Mouse (Mus musculus) layer of hippocampus, postnatal 36 days (tissue): ENCODE results near the gene Thbs1. TPM values are rescaled to one million over a fixed set of nuclear protein-coding genes. Genes with fewer than 3 reads are reported as not detected.

Source experiments
- DNase-seq, 2 experiments: peaks; one replicate each; pipeline ENCODE4 v3.0.0; 2022
- total RNA-seq, 2 experiments: library from RNA; stranded (reverse); gene quantifications; 2 replicates each; pipeline ENCODE4 v1.2.3; 2021

Gene Thbs1
- 1 to 10 TPM; 1.9 to 2.7 TPM for total RNA-seq

- DNase-seq: peak; percentile 22 to 29
These were observed at the start of gene Thbs1 for GRCm38 (mm10) chr2:118111488-118112131. TSS of gene Thbs1 (plus strand) at chr2:118111876.

- no peak for DNase-seq
These were observed 47.4 kb upstream of the Thbs1 start for GRCm38 (mm10) chr2:118064121-118064764.

- DNase-seq: no peak
These were observed 45.5 kb upstream of the Thbs1 start for GRCm38 (mm10) chr2:118066065-118066770.

- DNase-seq: no peak
These were observed 41.7 kb upstream of the Thbs1 start for GRCm38 (mm10) chr2:118069975-118070374.

- no peak for DNase-seq
These were observed 38.8 kb upstream of the Thbs1 start for GRCm38 (mm10) chr2:118072811-118073372.

- no peak for DNase-seq
These were observed 37.6 kb upstream of the Thbs1 start for GRCm38 (mm10) chr2:118074030-118074429.

GRCm38 (mm10) chr2:118075165-118075564 is 36.5 kb upstream of the Thbs1 start:
- DNase-seq: no peak

GRCm38 (mm10) chr2:118079131-118079530 is 32.5 kb upstream of the Thbs1 start:
- no peak for DNase-seq

GRCm38 (mm10) chr2:118081581-118081980 is 30.1 kb upstream of the Thbs1 start:
- DNase-seq: no peak

- no peak for DNase-seq
These were observed 28.0 kb upstream of the Thbs1 start for GRCm38 (mm10) chr2:118083652-118084051.

GRCm38 (mm10) chr2:118084693-118085092 is 27.0 kb upstream of the Thbs1 start:
- no peak for DNase-seq

- DNase-seq: no peak
These were observed 26.0 kb upstream of the Thbs1 start for GRCm38 (mm10) chr2:118085647-118086046.

GRCm38 (mm10) chr2:118087044-118087726 is 24.5 kb upstream of the Thbs1 start:
- no peak for DNase-seq

GRCm38 (mm10) chr2:118091226-118091625 is 20.4 kb upstream of the Thbs1 start:
- no peak for DNase-seq

- no peak for DNase-seq
These were observed 12.6 kb upstream of the Thbs1 start for GRCm38 (mm10) chr2:118099104-118099503.

- DNase-seq: no peak
These were observed 9.5 kb upstream of the Thbs1 start for GRCm38 (mm10) chr2:118102169-118102568.

- no peak for DNase-seq
These were observed 1.3 kb upstream of the Thbs1 start for GRCm38 (mm10) chr2:118110225-118110915.

GRCm38 (mm10) chr2:118111116-118111487 is 574 bp upstream of the Thbs1 start:
- DNase-seq: peak; percentile 76 to 81

GRCm38 (mm10) chr2:118112438-118112837 is 762 bp downstream of the Thbs1 start:
- DNase-seq: no peak

GRCm38 (mm10) chr2:118112846-118113479 is 1.3 kb downstream of the Thbs1 start:
- DNase-seq: no peak

- no peak for DNase-seq
These were observed 2.3 kb downstream of the Thbs1 start for GRCm38 (mm10) chr2:118113808-118114524.
